Mouse (Mus musculus) cerebellum, adult 9-10 months (tissue): ENCODE results near the gene Gm11487.
"Not testable (repeated sequence)": the region's sequence is repeated elsewhere in the genome, so short reads cannot be mapped to it uniquely, and the experiment has no call there.

Experiments used
- DNase-seq: peaks from one replicate; pipeline ENCODE4 v3.0.0; 2022

Gm11487 gene

DNA sequence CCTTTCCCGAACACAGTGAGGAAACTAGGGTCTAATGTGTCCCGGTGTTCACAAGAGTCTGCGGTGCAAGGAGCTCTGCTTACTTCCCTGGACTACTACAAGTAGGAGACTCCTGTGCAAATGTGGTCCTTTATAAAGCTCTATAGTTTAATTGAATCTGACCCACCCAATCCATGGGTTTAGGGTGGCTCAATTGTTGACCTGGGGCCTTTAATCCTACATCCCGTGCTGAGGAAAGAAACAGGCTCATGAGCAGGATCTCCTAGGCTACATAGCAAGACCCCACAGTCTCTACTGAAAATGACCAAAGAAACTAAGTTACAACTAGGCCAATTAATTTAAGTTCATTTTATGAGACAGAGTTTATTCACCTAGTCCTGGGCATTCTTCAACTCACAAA lies at the start of gene Gm11487:
Gm11487 (minus strand) TSS at position 101 of the 400 bp plus-strand sequence.
- not testable (repeated sequence) for DNase-seq

- DNase-seq, result peak; percentile 1
Measured at GRCm38 (mm10) chr4:73444715-73445114, 39.8 kb upstream of the Gm11487 start.

GRCm38 (mm10) chr4:73442568-73442967 lies 37.7 kb upstream of the Gm11487 start:
- DNase-seq, result no peak

DNA sequence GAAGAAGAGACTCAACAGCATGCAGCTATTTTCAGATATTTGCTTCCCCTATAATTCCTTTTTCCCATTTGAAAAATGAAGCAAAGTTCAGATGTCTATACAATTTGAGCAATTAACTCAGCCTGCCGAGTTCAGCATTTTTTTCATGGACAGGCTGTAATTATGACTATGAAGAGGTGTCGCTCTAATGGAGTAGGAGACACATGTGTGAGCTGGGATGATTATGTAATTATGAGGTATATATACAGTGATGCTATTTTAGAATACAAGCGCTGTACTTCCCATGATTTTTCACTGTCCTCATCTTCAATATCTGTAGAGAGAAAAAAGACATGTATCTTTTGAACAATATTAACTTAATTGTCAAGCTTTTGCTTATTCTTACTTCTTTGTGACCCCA lies 21.0 kb upstream of the Gm11487 start:
- DNase-seq, result no peak

DNA sequence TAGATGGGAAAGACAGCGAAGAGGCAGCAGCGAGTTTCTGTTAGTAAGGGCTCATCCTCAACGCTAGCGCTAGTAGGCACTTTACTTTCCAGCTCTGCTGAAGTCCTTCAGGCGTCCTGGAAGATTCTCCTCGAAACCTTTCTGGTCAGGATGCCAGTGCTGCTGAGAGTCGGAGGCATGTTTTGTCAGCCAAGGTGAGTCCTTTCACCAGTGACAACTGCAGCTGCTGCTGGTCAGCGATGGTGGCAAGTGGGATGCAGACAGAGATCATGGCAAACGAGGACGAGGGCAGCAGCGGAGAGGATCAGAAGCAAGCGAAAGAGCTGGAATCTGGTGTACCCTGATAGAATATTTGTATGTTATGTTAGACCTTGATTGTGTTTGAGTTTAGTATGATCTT lies 18.2 kb upstream of the Gm11487 start:
- DNase-seq, result no peak

DNA sequence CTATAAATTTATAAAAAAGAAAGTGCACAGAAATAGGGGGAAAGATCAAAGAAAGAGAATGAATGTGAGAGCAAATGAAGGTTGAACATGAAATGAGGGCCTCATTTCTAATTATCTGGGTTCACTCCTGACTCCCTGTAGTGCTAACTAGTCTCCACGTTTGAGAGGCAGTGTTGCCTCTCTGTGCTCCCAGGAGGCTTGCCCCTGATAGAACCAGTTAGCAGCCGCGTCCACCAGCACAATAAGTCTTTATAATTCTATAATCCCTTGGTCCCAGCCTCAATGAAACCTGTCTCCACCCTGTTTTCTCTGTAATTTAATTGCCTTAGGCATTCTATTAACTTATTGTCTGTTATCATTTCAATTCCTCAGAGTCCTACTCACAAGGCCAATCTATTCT lies 38.3 kb downstream of the Gm11487 start:
- DNase-seq, result no peak
